Mouse (Mus musculus) kidney, adult 2 months (tissue): Measurements from ENCODE around the gene Gm9944.

ENCODE experiments used
- CTCF ChIP-seq: fragments of 200-500 bp; conservative IDR thresholded peaks from 2 replicates; pipeline ENCODE4 v1.5.1; 2011; ENCODE audit warnings: low read depth, mild to moderate bottlenecking, control low read depth, low read length, moderate library complexity, mixed read lengths; ENCODE audit not compliant: insufficient read depth, insufficient read length
- POLR2A ChIP-seq: fragments of 200-500 bp; IDR thresholded peaks from one replicate; pipeline ENCODE4 v1.6.1; 2011; ENCODE audit warnings: low read depth, low read length, control low read depth

DNA sequence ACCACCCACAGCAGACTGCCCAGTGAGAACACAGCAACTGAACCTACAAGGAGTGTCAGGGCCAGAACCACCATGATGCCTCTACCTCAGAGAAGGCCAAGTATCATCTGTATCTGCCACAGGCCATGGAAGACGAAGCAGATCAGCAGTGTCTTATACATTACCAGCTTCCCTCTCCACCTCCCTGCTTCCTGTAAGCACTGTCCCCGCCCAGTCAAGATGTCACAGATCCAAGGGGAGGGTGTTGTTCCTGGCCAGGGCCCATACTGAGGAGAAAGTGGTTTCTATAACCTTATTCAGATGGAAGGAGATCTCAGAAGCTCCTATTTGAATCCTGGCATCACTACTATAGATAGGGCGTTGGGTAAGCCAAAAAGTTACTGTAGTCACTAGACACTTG, 10.5 kb upstream of the Gm9944 start, which contains the start of gene Aadacl3:
- TF ChIP-seq CTCF (no peak), POLR2A (no peak)
